Mouse (Mus musculus): ENCODE measurements around the gene Hsdl2. TPM values are rescaled to one million over a fixed set of nuclear protein-coding genes. Genes with fewer than 3 reads are reported as not detected.

Hsdl2 gene
- 20.9 and 21.3 TPM in 2 replicates for polyA plus RNA-seq (2011; ENCODE audit: insufficient read length, low read depth, missing spikeins)

GRCm38 (mm10) chr4:59581314-59582185 is at the start of gene Hsdl2:
Gene Hsdl2, plus strand, starts transcription at chr4:59581563.
- TF ChIP-seq POLR2A (IDR thresholded peaks at IDR 0.05; ENCODE audit: low read depth, low read length) = peak; percentile 64
- TF ChIP-seq CTCF (IDR thresholded peaks at IDR 0.05; ENCODE audit: borderline replicate concordance, insufficient read depth, low read length) = no peak
- Histone ChIP-seq H3K27ac (ENCODE audit: insufficient read depth, low read length) (peak within 1 kb of the TSS; percentile 62), H3K4me1 (ENCODE audit: control insufficient read depth, insufficient read depth, low read length) (peaks cover 7% of the 10 kb centered on the region; the same call in 1 of the 2 replicates), H3K4me3 (ENCODE audit: insufficient read depth, low read length) (peak within 1 kb of the TSS; percentile 89)

GRCm38 (mm10) chr4:59533268-59533667 is 48.1 kb upstream of the Hsdl2 start:
- Histone ChIP-seq H3K4me3 (ENCODE audit: insufficient read depth, low read length) (no peak overlapping the region), H3K27ac (ENCODE audit: insufficient read depth, low read length) (no peak overlapping the region), H3K4me1 (ENCODE audit: control insufficient read depth, insufficient read depth, low read length) (peaks cover 3% of the 10 kb centered on the region; the same call in 1 of the 2 replicates)
- TF ChIP-seq POLR2A (IDR thresholded peaks at IDR 0.05; ENCODE audit: low read depth, low read length) (no peak), CTCF (IDR thresholded peaks at IDR 0.05; ENCODE audit: borderline replicate concordance, insufficient read depth, low read length) (no peak)

GRCm38 (mm10) chr4:59535624-59536023 is 45.7 kb upstream of the Hsdl2 start:
- Histone ChIP-seq H3K4me3 (ENCODE audit: insufficient read depth, low read length) (no peak overlapping the region), H3K27ac (ENCODE audit: insufficient read depth, low read length) (no peak overlapping the region), H3K4me1 (ENCODE audit: control insufficient read depth, insufficient read depth, low read length) (peaks cover 3% of the 10 kb centered on the region; the same call in 1 of the 2 replicates)
- no peak for TF ChIP-seq POLR2A (IDR thresholded peaks at IDR 0.05; ENCODE audit: low read depth, low read length)

GRCm38 (mm10) chr4:59536281-59536680 is 45.1 kb upstream of the Hsdl2 start:
- Histone ChIP-seq H3K27ac (ENCODE audit: insufficient read depth, low read length) (no peak overlapping the region), H3K4me1 (ENCODE audit: control insufficient read depth, insufficient read depth, low read length) (peaks cover 3% of the 10 kb centered on the region; the same call in 1 of the 2 replicates), H3K4me3 (ENCODE audit: insufficient read depth, low read length) (no peak overlapping the region)
- TF ChIP-seq POLR2A (IDR thresholded peaks at IDR 0.05; ENCODE audit: low read depth, low read length) (no peak), CTCF (IDR thresholded peaks at IDR 0.05; ENCODE audit: borderline replicate concordance, insufficient read depth, low read length) (no peak)

GRCm38 (mm10) chr4:59543006-59543405 is 38.4 kb upstream of the Hsdl2 start:
- H3K27ac ChIP-seq (ENCODE audit: insufficient read depth, low read length) = no peak overlapping the region
- no peak overlapping the region for H3K4me3 ChIP-seq (ENCODE audit: insufficient read depth, low read length)
- H3K4me1 ChIP-seq (ENCODE audit: control insufficient read depth, insufficient read depth, low read length) = no peaks in the 10 kb centered on the region
- TF ChIP-seq CTCF (IDR thresholded peaks at IDR 0.05; ENCODE audit: borderline replicate concordance, insufficient read depth, low read length) = no peak
- TF ChIP-seq POLR2A (IDR thresholded peaks at IDR 0.05; ENCODE audit: low read depth, low read length) = no peak

- no peak overlapping the region for H3K27ac ChIP-seq (ENCODE audit: insufficient read depth, low read length)
- no peak overlapping the region for H3K4me3 ChIP-seq (ENCODE audit: insufficient read depth, low read length)
- no peaks in the 10 kb centered on the region for H3K4me1 ChIP-seq (ENCODE audit: control insufficient read depth, insufficient read depth, low read length)
- TF ChIP-seq POLR2A (IDR thresholded peaks at IDR 0.05; ENCODE audit: low read depth, low read length) = no peak
- no peak for TF ChIP-seq CTCF (IDR thresholded peaks at IDR 0.05; ENCODE audit: borderline replicate concordance, insufficient read depth, low read length)
Observed at GRCm38 (mm10) chr4:59544654-59545053, 36.7 kb upstream of the Hsdl2 start.

- Histone ChIP-seq H3K4me1 (ENCODE audit: control insufficient read depth, insufficient read depth, low read length) (no peaks in the 10 kb centered on the region), H3K4me3 (ENCODE audit: insufficient read depth, low read length) (peak overlapping the region; percentile 10; the same call in 1 of the 2 replicates)
Observed at GRCm38 (mm10) chr4:59546285-59547071, 34.9 kb upstream of the Hsdl2 start.

GRCm38 (mm10) chr4:59547136-59547889 is 34.0 kb upstream of the Hsdl2 start:
- Histone ChIP-seq H3K4me1 (ENCODE audit: control insufficient read depth, insufficient read depth, low read length) (no peaks in the 10 kb centered on the region), H3K27ac (ENCODE audit: insufficient read depth, low read length) (no peak overlapping the region), H3K4me3 (ENCODE audit: insufficient read depth, low read length) (peak overlapping the region; percentile 85)
- TF ChIP-seq POLR2A (IDR thresholded peaks at IDR 0.05; ENCODE audit: low read depth, low read length) (no peak), CTCF (IDR thresholded peaks at IDR 0.05; ENCODE audit: borderline replicate concordance, insufficient read depth, low read length) (no peak)

More at GRCm38 (mm10) chr4:59546285-59547071, 34.9 kb upstream of the Hsdl2 start:
- TF ChIP-seq CTCF (IDR thresholded peaks at IDR 0.05; ENCODE audit: borderline replicate concordance, insufficient read depth, low read length) (no peak), POLR2A (IDR thresholded peaks at IDR 0.05; ENCODE audit: low read depth, low read length) (no peak)
- no peak overlapping the region for H3K27ac ChIP-seq (ENCODE audit: insufficient read depth, low read length)

- peak overlapping the region; percentile 91 for H3K27ac ChIP-seq (ENCODE audit: insufficient read depth, low read length)
- peak overlapping the region; percentile 85 for H3K4me3 ChIP-seq (ENCODE audit: insufficient read depth, low read length)
- H3K4me1 ChIP-seq (ENCODE audit: control insufficient read depth, insufficient read depth, low read length) = no peaks in the 10 kb centered on the region
- TF ChIP-seq CTCF (IDR thresholded peaks at IDR 0.05; ENCODE audit: borderline replicate concordance, insufficient read depth, low read length) = no peak
Observed at GRCm38 (mm10) chr4:59548011-59548559, 33.3 kb upstream of the Hsdl2 start.

Data from embryonic fibroblast, embryonic 13.5 days (primary cell).